Mouse (Mus musculus): ENCODE measurements around the gene Bysl.

GRCm38 (mm10) chr17:47567271-47567670 is 44.0 kb downstream of the Bysl start:
- TF ChIP-seq CTCF (IDR thresholded peaks at IDR 0.05) (no peak), EP300 (IDR thresholded peaks at IDR 0.05) (no peak)
